Mouse (Mus musculus) ES-E14 (cell line): ENCODE results near the gene Ttc34. TPM values are rescaled to one million over a fixed set of nuclear protein-coding genes. Genes with fewer than 3 reads are reported as not detected.

Experiments
- DNase-seq: peaks from one replicate; pipeline ENCODE4 v3.0.0-alpha.2; 2013; ENCODE audit warnings: low read depth, low spot score
- H3K27ac ChIP-seq: 2 replicates; pipeline ENCODE4 v1.5.1; 2012; ENCODE audit warnings: low read depth, mild to moderate bottlenecking, low read length, moderate library complexity, mixed read lengths; ENCODE audit not compliant: poor library complexity, insufficient read depth, severe bottlenecking
- H3K36me3 ChIP-seq: 2 replicates; pipeline ENCODE4 v1.6.1; 2012; ENCODE audit warnings: mild to moderate bottlenecking, low read length, moderate library complexity, mixed read lengths; ENCODE audit not compliant: control insufficient read depth, poor library complexity, insufficient read depth, severe bottlenecking
- H3K4me1 ChIP-seq, 2 experiments: fragments of 150-350 bp in 1 of 2; sonication (generic) in 1 of 2; 2 replicates each; pipeline ENCODE4 v1.6.1; 2012; ENCODE audit warnings: low read length in 2 of 2, mild to moderate bottlenecking in 1 of 2, mixed read lengths in 1 of 2; ENCODE audit not compliant: control insufficient read depth in 2 of 2, insufficient read depth in 2 of 2, poor library complexity in 1 of 2
- H3K4me3 ChIP-seq, 2 experiments: fragments of 150-350 bp in 1 of 2; sonication (generic) in 1 of 2; 2 replicates each; pipeline ENCODE4 v1.5.1; 2012; ENCODE audit warnings: low read length in 2 of 2, low read depth in 1 of 2, mild to moderate bottlenecking in 1 of 2, mixed read lengths in 1 of 2; ENCODE audit not compliant: insufficient read depth in 1 of 2, poor library complexity in 1 of 2, severe bottlenecking in 1 of 2
- H3K9ac ChIP-seq: 2 replicates; pipeline ENCODE4 v1.6.1; 2012; ENCODE audit warnings: low read depth, mild to moderate bottlenecking, low read length, mixed read lengths; ENCODE audit not compliant: poor library complexity, insufficient read depth, severe bottlenecking
- H3K9me3 ChIP-seq: fragments of 150-350 bp; sonication (generic); 2 replicates; pipeline ENCODE4 v1.6.1; 2012; ENCODE audit warnings: low read depth, mild to moderate bottlenecking, low read length; ENCODE audit not compliant: control insufficient read depth, insufficient read depth
- CHD2 ChIP-seq: IDR thresholded peaks from 2 replicates; pipeline ENCODE4 v1.6.1; 2014; ENCODE audit warnings: mild to moderate bottlenecking, low read depth, low read length, inconsistent platforms
- HCFC1 ChIP-seq: IDR thresholded peaks from 2 replicates; pipeline ENCODE4 v1.6.1; 2012; ENCODE audit warnings: low read length, inconsistent platforms, borderline replicate concordance; ENCODE audit not compliant: insufficient read depth
- MAFK ChIP-seq: IDR thresholded peaks from 2 replicates; pipeline ENCODE4 v1.6.1; 2014; ENCODE audit warnings: mild to moderate bottlenecking, low read depth, low read length, inconsistent platforms; ENCODE audit not compliant: insufficient read depth
- ZC3H11A ChIP-seq: IDR thresholded peaks from 2 replicates; pipeline ENCODE4 v1.6.1; 2012; ENCODE audit warnings: low read depth, mild to moderate bottlenecking, inconsistent platforms, low read length, borderline replicate concordance
- ZNF384 ChIP-seq: IDR thresholded peaks from 2 replicates; pipeline ENCODE4 v1.6.1; 2012; ENCODE audit warnings: low read depth, low read length, inconsistent platforms
- in situ Hi-C, 2 experiments: fragments of 600-800 bp; cut with MboI; formaldehyde crosslinking; loops; one replicate each; pipeline ENCODE4 v1.15.1; 2025; ENCODE audit warnings: low sequenced_read_pairs in 2 of 2, inconsistent platforms in 1 of 2; ENCODE audit not compliant: unreplicated experiment in 2 of 2
- total RNA-seq: library from RNA; depleted of rRNA; stranded (reverse); fragments of 300-350 nt; gene quantifications from 2 replicates; pipeline ENCODE4 v1.2.3, GENCODE M21; 2012

The Ttc34 gene
- total RNA-seq, 1 experiment, result 0.22 TPM

GRCm38 (mm10) chr4:154902371-154902770 is 65.1 kb downstream of the Ttc34 start:
- Histone ChIP-seq H3K4me1 (peaks cover 3 to 8% of the 10 kb centered on the region in 2 experiments; a peak in 2 of 4 replicates), H3K9ac (no peak overlapping the region), H3K9me3 (no peaks in the 10 kb centered on the region), H3K27ac (no peak overlapping the region), H3K36me3 (no peaks in the 10 kb centered on the region), H3K4me3 (no peak overlapping the region)
- TF ChIP-seq ZNF384 (no peak), ZC3H11A (no peak), CHD2 (no peak), HCFC1 (no peak), MAFK (no peak)
- no peak for DNase-seq
- in situ Hi-C loops, result no loop called here

- H3K36me3 ChIP-seq, result no peaks in the 10 kb centered on the region
- in situ Hi-C loops, result no loop called here
- TF ChIP-seq MAFK (no peak), CHD2 (peak; percentile 91)
- peaks cover 5 to 7% of the 10 kb centered on the region in 2 experiments; a peak in 2 of 4 replicates for H3K4me1 ChIP-seq
- peak; percentile 88 for DNase-seq
- peak overlapping the region; percentile 82 for H3K9ac ChIP-seq
- peak overlapping the region; percentile 66 to 93 for H3K4me3 ChIP-seq
- no peak overlapping the region for H3K27ac ChIP-seq
- H3K9me3 ChIP-seq, result no peaks in the 10 kb centered on the region
Observed at GRCm38 (mm10) chr4:154904185-154905071, 67.2 kb downstream of the Ttc34 start.

- peak; percentile 65 for DNase-seq
- Histone ChIP-seq H3K36me3 (no peaks in the 10 kb centered on the region), H3K9me3 (no peaks in the 10 kb centered on the region), H3K9ac (peak overlapping the region; percentile 16; the same call in 1 of the 2 replicates), H3K4me1 (peaks cover 5 to 7% of the 10 kb centered on the region in 2 experiments; a peak in 2 of 4 replicates), H3K27ac (no peak overlapping the region), H3K4me3 (0 out of 4 replicates have a peak overlapping the region, but pooled peaks of 1 of the 2 experiments have one; percentile 25)
- in situ Hi-C loops, result no loop called here
- no peak for TF ChIP-seq ZNF384
- no peak for TF ChIP-seq MAFK
- TF ChIP-seq ZC3H11A, result no peak
- no peak for TF ChIP-seq CHD2
- no peak; the same call in 1 of the 2 replicates for TF ChIP-seq HCFC1
Observed at GRCm38 (mm10) chr4:154907833-154908232, 70.6 kb downstream of the Ttc34 start.

- Histone ChIP-seq H3K36me3 (no peaks in the 10 kb centered on the region), H3K4me3 (no peak overlapping the region), H3K9me3 (no peaks in the 10 kb centered on the region), H3K27ac (no peak overlapping the region), H3K4me1 (peaks cover 5 to 7% of the 10 kb centered on the region in 2 experiments; a peak in 2 of 4 replicates), H3K9ac (no peak overlapping the region)
- in situ Hi-C loops, result no loop called here
- DNase-seq, result no peak
- no peak for TF ChIP-seq ZNF384
- no peak for TF ChIP-seq CHD2
- TF ChIP-seq ZC3H11A, result no peak
- no peak for TF ChIP-seq HCFC1
- no peak for TF ChIP-seq MAFK
Observed at GRCm38 (mm10) chr4:154908490-154908889, 71.2 kb downstream of the Ttc34 start.
